Mouse (Mus musculus) embryonic fibroblast, embryonic 13.5 days (primary cell): ENCODE measurements around the gene Mta1.

Experiments used
- CTCF ChIP-seq: IDR thresholded peaks from 2 replicates; pipeline ENCODE4 v1.5.1; 2011; ENCODE audit warnings: mild to moderate bottlenecking, control low read depth, low read length, moderate library complexity, borderline replicate concordance; ENCODE audit not compliant: insufficient read depth
- POLR2A ChIP-seq: IDR thresholded peaks from 2 replicates; pipeline ENCODE4 v1.6.1; 2011; ENCODE audit warnings: low read depth, mild to moderate bottlenecking, control low read depth, low read length, moderate library complexity

DNA sequence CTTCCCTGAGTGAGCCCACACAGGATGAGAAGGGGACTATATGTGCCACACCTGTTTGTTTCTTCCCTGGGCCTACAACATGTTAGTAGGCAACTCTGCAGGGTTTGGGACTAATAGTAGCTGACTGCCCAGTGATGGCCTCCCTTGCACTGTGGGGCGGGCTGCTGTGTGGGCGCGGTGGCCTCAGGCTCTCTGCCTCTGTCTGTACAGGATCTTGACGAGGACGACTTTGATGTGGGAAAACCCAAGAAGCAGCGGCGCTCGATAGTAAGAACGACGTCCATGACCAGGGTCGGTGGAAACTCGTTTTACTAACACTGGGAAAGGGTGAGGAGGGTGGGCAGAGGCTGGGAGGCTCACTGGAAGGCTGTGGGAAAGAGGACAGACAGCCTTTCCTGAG is 47.4 kb upstream of the Mta1 start:
- TF ChIP-seq POLR2A (no peak), CTCF (no peak)
